Mouse (Mus musculus) ES-E14 (cell line): ENCODE results near the gene Clybl.

Experiments
- CHD2 ChIP-seq: IDR thresholded peaks from 2 replicates; pipeline ENCODE4 v1.6.1; 2014; ENCODE audit warnings: mild to moderate bottlenecking, low read depth, low read length, inconsistent platforms
- HCFC1 ChIP-seq: IDR thresholded peaks from 2 replicates; pipeline ENCODE4 v1.6.1; 2012; ENCODE audit warnings: low read length, inconsistent platforms, borderline replicate concordance; ENCODE audit not compliant: insufficient read depth
- ZC3H11A ChIP-seq: IDR thresholded peaks from 2 replicates; pipeline ENCODE4 v1.6.1; 2012; ENCODE audit warnings: low read depth, mild to moderate bottlenecking, inconsistent platforms, low read length, borderline replicate concordance
- ZNF384 ChIP-seq: IDR thresholded peaks from 2 replicates; pipeline ENCODE4 v1.6.1; 2012; ENCODE audit warnings: low read depth, low read length, inconsistent platforms

- TF ChIP-seq ZC3H11A = no peak
- TF ChIP-seq CHD2 = no peak
- TF ChIP-seq ZNF384 = no peak
- no peak for TF ChIP-seq HCFC1
Measured at GRCm38 (mm10) chr14:122330716-122331115, 149.2 kb downstream of the Clybl start.
